Mouse (Mus musculus): ENCODE results near the gene C2cd2.
"Not testable (repeated sequence)": the region's sequence is repeated elsewhere in the genome, so short reads cannot be mapped to it uniquely, and the experiment has no call there.

Gene C2cd2

DNA sequence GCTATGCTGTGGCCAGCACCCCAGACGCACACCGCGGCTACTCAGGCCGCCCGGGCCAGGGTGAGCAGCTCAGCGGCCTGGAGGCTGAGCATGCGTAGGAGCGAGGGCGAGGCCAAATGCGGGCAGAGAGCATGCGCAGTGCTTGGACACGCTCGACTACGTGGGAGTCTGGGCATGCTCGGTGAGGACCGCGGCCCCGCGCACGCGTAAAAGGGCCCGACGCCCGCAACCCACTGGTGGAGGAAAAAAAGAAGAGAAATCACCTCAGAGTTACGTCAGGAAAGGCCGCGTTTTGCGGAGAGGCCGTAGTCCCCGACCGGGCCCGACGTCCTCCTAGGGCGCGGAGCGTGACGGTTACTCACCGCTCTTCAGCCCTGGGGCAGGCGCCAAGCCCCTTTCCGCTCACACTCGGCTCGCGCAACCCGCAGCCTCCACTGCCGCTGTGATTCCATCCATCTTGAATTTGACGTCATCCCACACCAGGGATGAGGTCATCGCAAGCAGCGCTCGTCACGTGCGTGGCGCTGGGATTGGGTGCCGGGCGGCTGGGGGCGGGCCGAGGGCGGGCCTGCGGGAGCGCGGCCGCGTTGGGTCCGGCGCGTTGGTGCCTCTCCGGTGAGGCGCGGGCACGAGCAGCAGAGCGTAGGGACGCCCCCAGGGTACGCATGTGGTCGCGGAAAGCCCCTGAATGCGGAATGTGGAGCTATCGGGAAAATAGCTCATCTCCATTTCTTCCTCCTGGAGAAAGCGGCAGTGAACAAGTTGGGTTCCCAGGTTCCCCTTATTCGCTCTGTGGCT lies at the start of gene C2cd2, which contains the start of gene Zbtb21:
TSS of gene C2cd2 (minus strand) at position 448 of the 798 bp plus-strand sequence.
TSS of gene Zbtb21 (minus strand) at position 472 of the 798 bp plus-strand sequence.
- peak; percentile 97 for DNase-seq (ENCODE audit: low spot score)

DNA sequence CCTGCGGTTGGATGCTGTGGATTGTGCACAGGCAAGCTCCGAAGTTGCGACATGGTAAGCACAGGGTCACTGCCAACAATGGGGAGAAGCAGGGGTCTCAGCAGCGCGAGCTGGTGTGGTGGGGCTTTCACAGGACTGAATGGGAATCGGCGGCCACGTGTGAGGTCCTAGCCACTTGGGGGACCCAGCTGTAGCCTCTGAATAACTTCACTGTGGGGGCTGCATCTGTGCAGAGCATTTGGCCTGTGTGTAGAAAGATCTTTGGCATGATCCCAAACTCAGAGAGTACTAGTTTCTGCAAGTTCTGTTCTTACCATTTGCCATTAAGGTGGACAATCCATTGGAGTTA lies 35.0 kb upstream of the C2cd2 start:
- DNase-seq (ENCODE audit: low spot score): not testable (repeated sequence)

DNA sequence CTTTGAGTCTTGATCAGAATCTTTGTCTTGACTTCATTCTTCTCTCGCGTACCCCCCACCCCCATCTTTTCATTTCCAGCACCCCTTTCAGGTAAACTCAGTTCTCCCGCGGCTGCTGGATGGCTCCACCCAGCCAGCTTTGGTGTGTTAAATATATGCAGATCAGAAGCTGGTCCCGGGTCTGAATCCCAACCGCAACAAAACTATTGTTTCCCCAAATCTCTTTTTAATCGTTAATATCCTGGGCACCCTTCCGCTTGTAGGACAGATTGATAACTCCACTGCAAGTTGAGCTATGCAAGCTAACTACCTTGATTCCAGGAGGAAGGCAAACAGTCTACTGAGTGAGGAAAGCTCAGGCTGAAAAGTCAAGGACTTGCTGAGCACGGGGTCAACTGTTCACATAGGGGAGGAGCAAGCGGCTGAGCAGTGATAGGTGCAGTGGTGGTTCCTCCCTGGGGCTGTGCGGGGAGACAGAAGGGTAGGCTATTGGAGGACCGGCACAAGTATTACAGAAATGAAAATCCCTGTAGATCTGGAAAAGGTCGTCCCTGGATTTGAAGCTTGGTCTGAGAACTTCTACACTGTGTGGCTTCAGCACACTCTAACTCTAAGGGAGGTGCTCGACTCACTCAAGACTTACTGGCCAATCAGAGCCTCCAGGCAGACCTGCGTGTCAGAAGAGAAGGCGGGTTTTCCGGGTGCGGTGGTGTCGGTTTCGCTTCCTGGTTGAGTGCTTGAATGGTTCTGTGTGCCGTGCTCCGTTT lies 34.4 kb upstream of the C2cd2 start, which contains the start of gene B230307C23Rik:
TSS of gene B230307C23Rik (plus strand) at position 700 of the 767 bp plus-strand sequence.
- DNase-seq (ENCODE audit: low spot score): peak; percentile 90

DNA sequence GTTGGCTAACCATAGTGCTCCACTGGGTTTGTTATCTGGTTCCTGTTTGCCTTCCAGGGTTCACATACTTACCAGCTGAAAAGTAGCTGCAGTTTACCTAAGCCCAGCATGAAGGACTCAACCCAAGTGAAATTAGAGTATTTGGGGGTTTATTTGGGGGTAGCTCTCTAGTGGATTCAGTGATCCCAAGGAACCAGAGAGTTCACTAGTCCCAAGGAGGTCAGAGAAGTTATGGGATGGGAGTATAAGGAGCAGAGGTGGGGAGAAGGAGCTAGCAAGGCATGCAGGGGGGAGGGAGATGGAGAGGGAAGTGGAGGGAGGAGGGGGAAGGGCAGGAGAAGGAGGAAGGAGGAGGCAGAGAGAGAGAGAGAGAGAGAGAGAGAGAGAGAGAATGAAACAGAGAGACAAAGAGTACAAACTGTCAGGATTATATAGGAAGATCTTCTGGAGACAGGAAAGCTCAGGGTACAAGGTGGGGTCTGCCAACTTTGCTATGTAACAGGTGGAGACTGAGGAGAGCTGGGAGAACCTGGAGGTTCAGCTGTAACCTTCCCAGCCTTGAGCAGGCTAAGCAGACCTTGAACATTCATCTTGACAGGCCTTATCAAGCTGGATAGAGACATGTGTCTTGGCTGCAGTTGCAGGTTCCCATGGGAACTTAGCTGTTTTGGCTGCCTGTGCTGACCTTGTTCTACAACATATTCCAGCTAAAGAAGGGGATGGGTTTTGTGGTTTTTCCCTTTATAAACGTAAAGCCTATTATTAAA lies 33.6 kb upstream of the C2cd2 start:
- DNase-seq (ENCODE audit: low spot score): peak; percentile 12

DNA sequence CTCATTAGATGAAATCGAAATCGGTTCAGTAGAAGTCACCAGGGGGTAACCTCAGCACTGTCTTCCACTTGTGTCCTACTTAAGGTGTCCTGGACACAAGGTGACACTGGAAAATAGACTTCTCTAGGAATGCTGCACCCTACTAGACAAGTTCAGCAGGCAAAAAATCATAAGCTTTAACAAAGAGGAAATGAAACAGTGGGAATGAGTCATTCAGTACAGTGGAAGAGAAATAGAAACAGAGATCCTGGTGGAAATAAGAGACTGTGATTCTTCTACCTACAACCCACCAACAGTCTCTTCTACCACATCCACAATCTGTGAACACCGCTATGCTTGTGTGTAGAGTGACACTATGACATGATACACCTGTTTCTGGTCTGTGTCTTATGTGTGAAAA lies 30.1 kb upstream of the C2cd2 start:
- not testable (repeated sequence) for DNase-seq (ENCODE audit: low spot score)

DNA sequence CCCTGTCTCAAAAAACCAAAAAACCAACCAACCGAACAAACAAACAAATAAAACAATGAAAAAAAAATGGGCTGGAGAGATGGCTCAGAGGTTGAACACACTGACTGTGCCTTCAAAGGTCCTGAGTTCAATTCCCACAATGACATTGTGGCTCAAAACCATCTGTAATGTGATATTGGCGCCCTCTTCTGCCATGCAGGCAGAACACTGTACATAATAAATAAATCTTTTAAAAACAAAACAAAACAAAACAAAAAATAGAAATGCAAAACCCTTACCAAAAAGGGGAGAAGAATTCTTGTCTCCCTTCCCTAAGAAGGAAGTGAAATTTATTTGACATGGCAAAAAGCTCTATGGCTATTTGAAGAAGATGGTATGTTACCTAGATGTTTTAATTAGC lies 29.1 kb upstream of the C2cd2 start:
- DNase-seq (ENCODE audit: low spot score): no peak

DNA sequence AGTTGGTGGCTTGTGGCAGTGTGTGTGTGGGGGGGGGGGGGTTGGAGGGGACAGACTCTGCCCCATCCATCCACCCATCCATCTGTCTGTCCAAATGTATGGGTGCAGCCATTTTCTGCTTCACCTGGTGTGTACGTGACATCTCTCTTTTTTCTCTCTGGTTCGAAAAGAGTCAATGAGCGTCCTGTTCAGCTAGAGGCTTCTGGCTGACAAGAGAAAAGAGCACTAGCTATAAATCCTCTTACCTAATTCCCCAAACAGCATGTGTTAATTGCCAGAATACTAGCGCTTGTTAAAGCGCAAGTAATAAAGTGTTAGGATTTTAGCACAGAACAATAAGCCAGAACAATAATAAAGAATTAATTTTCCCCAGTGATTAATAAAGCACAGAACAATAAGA lies 22.2 kb upstream of the C2cd2 start:
- no peak for DNase-seq (ENCODE audit: low spot score)

DNA sequence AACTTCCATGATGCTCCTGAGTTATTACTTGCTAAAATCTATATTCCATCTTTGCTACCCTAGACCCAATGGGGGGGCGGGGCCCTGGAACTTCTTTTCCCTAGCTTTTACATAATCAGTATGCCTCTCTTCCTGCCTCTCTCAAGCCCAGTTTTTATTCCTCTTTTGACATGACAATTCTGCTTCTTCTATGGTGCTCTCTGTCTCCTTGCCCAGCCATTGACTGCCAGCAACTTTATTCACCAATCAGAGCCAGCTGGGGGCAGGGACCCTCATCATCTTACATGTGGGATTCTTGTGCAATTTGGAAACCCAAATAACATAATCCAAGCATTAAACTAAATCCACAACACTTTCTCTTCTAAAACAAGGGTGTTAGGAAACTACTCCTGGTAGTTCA lies 19.0 kb upstream of the C2cd2 start:
- DNase-seq (ENCODE audit: low spot score): no peak

DNA sequence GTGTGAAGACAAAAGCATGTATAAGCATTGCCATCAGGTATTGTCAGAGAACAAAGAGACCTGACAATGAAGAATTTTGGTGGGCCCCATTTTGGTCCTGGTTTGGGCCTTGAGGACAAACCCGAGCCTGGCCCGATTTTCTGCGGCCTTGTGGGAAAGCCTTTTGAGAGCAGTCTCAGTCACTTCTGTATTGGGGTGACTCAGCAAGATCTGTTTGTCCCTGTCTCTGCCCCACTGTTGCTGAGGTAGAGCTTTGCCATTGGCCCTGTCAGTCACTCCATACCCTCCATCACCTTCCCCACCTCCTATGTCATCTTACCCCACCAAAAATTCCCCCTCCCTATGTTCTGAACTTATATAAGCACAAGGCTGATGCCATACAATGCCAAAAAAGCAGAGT lies 15.3 kb upstream of the C2cd2 start:
- no peak for DNase-seq (ENCODE audit: low spot score)

DNA sequence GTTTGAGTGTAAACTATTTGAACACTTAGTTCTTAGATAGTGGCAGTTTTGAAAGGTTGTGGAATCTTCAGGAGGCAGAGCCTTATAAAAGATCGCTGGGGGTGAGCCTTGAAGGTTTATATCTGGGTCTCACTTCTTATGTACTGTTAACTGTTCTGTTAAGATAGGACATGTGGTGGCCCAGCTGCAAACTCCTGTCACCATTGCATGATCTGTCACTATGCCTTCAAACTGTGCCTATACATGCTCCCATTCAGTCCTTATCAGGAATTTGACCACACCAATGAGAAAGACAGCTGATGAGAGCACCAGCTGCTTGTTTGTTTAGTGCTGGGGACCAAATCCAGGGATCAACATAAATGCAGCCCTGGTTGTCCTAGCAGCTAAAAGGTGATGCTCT lies 14.9 kb upstream of the C2cd2 start:
- no peak for DNase-seq (ENCODE audit: low spot score)

DNA sequence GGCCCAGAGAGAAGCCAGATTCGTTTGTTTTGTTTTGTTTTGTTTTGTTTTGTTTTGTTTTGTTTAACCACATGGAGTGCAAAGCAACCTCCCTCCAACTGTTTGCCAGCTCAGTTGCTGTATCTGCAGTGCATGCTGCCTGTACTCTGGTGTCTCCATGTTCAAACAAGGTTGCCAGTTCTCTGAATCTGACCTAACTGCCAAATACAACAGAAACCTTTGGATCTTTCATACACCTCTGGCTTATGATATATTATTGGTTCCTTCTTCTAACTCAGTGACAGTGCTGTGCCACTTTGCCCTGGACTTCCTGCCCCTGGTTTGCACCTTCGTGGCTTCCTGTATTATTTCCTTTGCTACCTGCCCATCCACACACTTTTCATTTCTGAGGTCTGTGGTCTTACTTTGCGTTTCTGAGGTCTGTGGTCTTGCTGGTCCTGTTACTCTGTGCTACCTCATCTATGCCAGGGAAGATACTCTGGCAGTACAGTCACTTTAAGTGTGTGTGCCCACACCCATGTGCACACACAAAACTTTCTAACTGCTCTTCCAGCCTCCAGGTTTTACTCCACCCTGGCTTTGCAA lies 1.6 kb upstream of the C2cd2 start:
- no peak for DNase-seq (ENCODE audit: low spot score)

DNA sequence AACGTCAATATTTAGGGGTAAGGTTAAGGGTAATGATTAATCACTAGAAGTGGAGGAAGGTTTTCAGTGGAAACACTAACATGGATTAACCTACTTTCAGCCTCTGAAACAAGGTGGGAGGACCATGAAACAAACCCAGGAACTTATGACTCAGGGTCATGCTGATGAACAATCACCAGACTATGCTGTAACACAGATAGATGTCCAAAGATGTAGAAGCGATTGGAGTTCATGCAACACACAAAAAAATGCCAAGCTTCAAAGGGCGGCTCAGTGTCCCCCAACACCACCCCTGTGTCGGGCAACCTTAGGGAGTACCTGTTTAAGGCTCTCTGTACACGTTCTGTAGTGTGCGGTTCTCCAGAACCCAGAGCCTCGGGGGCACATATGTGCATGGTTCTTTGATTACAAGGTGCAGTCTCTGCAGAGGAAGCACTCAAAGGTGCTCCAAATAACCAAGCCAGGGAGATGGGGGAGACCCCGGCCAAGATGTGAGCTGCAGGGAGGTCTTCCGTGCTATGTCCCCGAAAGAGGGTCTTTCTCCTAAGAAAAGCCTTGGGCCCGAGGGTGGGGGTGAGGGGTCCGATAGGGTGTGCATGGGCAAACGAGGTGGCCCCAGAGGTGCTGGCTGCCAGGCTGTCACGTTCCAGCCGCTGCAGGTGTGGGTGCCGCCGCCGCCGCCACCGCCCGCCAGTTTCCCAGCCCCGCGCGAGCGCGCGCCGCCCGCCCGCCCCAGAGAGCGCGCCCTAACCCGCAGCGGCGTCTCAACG lies 832 bp downstream of the C2cd2 start:
- no peak for DNase-seq (ENCODE audit: low spot score)

DNA sequence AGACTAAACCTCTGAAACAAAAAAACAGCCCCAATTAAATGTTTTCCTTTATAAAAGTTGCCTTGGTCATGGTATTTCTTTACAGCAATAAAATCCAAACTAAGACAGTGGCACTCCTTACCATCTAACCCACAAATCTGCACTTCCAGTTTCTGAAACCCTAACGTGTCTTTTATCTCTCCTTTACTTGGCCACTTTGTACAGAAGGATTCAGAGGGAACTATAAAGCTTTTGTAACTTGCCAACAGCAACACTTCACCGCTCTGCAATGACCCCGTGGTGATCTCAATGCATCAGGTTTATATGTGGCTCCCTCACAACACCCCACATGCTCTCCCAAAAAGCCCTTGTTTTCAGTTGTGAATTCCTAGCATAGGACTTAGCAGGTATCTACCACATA lies 2.0 kb downstream of the C2cd2 start:
- DNase-seq (ENCODE audit: low spot score): no peak

DNA sequence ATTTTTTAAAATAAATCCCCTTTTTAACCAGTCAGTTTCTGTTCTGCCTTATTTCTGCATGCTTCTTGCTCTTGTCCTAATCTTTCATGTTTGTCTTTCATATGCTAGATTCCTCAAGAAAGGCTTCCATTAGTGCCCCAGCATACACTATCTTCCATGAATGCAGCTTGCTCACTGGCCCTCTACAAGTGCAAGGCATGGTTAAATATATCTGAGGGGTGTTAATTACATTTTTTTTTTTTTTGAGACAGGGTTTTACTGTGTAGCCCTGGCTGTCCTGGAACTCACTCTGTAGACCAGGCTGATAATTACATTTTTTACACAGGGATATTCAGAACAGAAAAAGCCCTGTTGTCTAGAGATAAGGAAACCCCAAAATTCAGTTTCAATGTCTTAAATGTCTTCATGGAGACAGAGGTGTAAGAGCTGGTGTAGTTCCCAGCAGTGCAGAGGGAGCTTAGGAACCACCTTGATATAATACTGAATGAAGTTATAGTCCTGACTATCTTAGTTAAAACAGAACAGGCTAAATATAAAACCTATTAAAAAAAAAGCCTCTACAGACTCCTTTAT lies 3.9 kb downstream of the C2cd2 start:
- DNase-seq (ENCODE audit: low spot score): no peak

DNA sequence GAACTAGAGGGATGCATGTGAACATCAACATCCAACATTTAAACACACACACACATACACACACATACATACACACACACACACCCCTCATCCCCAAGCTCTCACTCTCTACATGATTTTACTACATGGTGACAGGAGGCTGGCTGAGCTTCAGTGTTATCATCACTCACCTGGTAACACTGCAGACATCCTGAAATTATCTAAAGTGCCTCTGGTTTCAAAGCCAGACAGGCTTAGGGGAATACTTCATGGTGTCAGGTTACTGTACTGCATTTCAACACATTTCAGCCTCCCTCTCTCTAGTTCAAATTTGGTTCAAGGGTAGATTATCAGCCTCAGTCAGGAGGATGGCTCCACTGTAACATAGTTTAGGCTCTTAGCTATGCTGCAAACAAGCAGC lies 4.8 kb downstream of the C2cd2 start:
- no peak for DNase-seq (ENCODE audit: low spot score)

DNA sequence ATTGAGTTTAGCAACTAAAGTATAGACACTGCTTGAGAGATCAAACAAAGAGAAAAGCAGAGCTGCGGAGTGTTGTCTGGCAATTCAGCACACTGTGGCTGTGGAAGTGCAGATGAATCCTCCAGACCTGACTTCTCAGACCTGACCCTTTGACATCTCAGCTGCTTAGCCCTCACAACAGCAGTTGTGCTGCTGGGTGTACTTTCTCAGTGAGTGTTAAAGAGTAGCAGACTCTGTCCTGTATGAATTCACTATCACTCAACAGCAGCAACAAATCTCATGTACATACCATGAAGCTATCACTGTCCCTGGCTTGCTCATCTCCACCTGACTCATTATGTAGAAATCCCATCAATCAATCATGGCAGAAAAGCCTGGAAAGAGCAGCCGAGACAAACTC lies 6.4 kb downstream of the C2cd2 start:
- DNase-seq (ENCODE audit: low spot score): no peak

DNA sequence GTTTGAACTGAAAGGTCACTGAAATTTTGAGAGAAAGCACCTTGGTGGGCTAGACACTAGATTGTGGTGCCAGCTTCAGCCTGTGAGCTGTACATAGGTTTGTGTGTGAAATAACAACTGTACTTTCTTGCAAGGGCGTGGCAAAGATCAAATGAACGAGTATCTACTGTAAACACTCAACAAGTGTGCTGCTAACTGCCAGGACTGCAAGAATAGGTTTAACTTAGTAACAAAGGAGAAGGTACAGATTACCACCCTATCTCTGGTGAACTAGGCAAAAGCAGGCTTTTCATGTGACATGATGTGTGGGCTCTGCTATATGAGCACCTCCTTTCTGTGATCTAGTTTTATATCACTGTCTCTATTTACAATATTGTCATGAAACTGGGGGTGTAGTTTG lies 9.1 kb downstream of the C2cd2 start:
- DNase-seq (ENCODE audit: low spot score): no peak

DNA sequence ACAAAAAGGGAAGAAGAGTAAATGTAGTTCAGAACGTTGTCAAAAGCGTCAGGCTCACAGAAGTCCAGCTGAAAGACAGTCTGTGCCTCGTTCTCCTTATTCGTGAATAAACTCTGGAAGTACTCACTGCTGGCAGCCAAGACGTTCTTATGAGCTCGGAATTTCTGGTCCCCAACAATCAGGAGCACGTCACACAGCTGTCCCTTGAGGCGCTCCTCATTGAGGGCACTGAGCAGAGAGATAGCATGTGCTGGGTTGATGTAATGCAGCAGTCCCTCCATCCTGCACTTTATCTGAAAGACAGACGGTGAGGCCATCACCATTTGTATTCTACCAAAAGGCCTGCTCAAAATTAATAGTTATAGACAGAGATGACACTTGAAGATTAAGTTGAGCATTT lies 9.6 kb downstream of the C2cd2 start:
- no peak for DNase-seq (ENCODE audit: low spot score)

DNA sequence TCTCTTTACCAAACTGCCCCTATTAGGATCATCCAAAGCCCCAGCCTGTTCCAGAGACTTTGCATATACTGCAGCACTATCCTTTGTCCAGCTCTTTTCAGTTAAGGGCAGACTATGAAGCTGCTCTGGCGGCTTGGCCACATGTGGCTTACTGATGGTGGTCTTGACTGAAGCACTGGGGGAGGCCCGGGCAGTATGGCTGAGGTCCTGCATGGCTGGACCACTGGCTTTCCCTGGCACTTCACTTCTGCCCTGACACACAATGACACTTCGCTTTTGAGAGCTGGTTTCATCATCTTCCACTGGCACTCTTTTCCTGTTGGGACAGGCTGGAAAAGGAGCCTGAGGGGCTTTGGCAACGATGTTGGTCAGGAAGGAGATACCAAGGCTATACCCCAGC lies 10.0 kb downstream of the C2cd2 start:
- DNase-seq (ENCODE audit: low spot score): no peak

DNA sequence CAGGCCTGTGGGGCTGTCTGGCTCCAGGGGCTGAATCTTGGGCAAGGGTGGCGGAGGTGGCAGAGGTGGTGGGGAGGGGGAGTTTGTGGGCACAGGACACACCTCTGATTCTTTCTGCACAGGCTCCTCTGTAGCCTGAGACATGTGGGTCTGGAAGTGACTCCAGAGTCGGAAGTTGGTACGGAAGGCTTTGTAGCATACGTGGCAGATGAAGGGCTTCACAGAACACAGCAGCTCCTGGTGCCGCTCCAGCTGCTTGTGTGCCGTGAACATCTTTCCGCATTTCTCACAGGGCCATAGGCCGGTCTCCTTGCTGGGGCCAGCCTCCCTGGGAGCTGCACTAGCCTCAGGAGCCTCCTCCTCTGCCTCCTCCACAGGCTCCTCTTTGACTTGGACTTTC lies 12.3 kb downstream of the C2cd2 start:
- DNase-seq (ENCODE audit: low spot score): no peak

DNA sequence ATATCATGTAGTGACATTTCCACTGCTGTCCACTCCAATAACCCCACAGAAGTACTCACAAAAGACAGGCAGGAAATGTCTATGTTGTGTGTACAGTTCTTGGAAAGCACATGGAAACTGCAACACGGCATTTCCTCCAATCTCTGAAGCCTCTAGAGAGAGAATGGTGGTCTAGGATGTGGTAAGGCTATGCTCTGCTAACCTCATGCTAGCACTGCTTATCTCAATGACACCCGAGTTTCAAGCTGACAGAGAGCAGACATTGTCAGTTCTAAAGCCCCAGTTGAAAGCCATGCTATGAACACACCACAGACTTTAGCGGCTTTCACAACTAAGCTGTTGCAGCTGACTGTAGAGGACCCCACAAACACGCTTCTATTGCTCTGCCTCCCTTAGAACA lies 13.6 kb downstream of the C2cd2 start:
- no peak for DNase-seq (ENCODE audit: low spot score)

Measured in layer of hippocampus, adult 11-12 months (tissue).